Mouse (Mus musculus) lung, postnatal 36 days (tissue): ENCODE measurements at regions not wholly inside any gene's neighbourhood (a gene's known extent, or its start where the extent isn't known, plus 50 kb on each side); places are given as distances from the start of the nearest gene placed in this dataset.

Source experiments
- DNase-seq: peaks from one replicate; pipeline ENCODE4 v3.0.0; 2022; ENCODE audit warnings: mixed read lengths

DNA sequence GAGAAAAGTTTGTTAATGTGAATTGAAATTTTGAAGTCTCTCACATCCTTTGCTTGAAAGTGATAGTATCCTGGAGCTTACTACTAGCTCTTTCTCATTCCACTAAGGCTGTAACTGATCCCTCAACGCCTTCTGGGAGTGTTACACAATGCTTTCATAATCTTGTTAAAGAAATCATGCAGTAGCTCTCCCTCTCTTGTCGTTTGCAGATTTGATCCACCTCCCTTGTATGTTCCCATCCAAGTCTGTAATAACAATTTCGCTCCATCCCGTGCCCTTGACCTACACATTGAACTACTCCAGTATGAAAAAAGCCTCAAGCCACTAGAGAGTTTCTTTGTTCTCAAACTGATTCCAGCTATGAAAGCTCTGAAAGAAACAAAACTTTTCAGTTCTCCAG is 63.9 kb upstream of the Fibin start:
- peak; percentile 72 for DNase-seq

DNA sequence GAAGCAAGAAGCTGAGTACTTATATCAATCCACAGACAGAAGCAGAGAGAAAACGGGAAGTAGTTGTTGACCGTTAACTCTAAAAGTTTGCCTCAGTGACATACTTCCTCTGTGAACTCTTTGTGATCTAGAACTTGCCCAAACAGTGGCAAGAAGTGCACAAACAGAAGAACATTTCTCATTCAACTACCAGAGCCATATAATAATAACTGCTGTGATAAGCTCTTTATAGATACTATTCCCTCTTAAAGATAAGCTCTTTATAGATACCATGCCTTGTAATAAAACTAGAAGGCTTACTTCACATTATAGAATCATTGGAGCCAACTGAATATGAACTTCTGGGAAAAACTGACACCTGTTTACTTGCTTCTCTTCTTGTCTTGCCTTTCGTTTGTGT is 89.7 kb upstream of the Fibin start:
- DNase-seq = no peak

DNA sequence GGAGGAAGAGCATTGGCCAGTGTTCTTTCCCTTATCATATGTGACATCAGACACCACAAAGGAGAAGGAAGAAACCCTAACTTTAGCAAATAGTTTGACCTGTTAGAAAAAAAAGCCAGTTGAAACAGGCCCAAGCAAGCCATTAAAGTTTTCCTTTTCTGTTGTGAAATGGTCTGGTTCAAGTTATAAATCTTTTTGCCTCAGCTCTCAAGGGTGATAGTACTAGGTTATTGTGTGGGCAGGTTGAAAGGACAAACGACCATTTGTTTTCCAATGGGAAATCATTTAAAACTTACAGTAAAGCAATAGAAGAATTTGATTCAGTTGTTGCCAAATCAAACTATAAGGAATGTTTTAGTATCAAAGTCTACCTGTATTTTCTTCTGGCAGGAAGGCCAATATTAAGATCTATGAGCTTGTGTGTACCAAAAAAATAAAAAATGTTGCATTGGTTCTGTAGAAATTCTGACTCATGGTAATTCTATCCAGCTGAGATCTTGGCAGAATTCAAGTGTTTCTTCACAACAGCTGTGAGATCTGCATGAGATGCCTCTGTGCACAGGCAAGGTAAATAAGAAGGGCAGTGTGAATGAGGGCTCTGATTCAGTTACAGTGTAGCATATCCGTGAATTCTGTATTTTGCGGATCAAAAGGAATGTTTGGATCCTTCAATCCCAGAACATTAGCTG is 109.5 kb upstream of the Fibin start:
- no peak for DNase-seq

DNA sequence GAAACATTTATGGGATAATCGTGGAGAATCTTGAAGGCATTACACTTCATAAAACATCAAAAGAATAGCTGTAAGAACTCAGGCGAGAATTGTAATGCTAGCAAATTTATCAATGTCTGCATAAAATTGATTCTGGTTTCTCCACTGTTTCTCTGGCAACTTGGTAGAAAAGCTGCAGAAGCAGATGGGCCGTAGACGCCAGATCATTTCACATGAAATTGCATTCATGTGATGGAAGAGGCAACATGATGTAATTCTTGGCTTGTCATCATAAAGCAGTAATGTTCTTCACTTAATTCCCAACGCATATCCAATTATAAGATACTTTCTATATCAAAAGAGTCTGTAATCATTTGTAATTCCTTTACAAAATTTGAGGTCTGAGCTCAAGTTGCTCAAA is 113.6 kb upstream of the Fibin start:
- DNase-seq = no peak

DNA sequence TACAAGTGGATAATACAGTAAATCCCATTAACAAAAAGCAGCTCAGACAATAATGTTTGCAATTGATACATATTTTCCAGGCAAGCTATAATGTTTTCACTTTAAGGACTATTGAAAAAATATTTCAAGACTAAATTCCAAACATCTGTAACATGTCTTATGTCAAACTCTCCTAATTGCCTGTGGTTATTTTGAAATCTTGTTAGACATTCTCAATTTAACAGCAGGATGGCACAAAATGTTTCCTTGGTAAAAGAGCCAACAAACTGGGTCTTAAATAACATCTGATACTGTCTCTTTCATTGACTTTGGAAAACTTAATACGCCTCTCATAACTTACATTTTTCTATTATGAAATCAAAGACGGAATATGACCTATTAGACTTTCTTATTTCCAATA is 115.8 kb upstream of the Slc5a12 start:
- DNase-seq = peak; percentile 13

DNA sequence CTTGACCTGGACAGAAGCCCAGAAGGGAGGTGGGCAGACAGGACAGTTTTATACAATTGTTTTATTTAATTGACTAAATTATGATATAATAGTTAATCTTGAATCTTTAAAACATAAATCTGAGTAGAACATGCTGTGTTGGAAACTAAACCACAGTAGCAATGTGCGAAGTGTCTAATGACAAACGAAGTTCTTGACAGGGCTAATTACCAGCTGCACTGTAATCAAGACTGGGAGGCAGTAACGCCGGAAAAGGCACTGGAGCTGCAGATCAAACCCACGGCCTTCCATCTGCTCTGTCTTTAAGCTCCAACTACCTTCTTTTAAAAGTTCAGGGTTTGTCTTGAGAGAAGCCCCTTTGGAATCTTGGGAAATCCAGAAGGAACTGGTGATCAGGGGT is 110.9 kb upstream of the Slc5a12 start:
- no peak for DNase-seq

DNA sequence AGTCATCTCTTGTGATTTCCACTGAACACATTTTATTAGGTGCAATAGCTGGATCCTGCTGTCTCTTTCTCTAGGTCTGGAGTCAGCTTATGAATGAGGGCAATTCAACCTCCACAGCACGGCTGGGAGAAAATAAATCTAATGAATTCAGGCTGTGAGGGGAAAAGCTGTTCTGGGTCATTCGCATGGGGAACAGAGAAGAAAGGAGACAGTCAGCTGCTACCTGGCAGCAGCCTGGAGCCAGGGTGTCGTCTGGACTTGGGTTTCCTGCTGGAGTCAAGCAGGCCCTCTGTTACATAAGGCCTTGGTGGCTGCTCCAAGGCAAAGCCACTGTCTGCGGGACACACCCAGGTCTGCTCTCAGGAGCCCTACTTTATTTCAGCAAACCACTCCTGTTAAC is 110.4 kb upstream of the Slc5a12 start:
- no peak for DNase-seq

DNA sequence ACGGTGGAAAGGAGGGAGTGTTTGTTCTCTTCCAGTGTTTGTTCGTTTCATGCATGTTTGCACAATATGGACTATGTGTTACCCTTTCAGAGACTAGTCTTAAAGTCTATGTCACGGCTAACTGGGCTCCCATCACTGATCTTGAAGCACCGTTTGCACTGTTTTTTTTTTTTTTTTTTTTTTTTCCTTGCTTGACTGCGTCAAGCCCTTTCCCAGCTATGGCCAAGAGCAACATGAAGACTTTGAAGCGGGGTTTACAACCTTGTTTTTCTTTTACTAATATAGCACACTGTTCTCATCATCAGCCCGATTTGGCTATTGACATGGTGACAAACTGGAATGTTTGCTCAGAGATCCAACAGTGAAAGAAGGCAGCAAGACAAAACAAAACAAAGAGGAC is 109.1 kb upstream of the Slc5a12 start:
- peak; percentile 14 for DNase-seq

DNA sequence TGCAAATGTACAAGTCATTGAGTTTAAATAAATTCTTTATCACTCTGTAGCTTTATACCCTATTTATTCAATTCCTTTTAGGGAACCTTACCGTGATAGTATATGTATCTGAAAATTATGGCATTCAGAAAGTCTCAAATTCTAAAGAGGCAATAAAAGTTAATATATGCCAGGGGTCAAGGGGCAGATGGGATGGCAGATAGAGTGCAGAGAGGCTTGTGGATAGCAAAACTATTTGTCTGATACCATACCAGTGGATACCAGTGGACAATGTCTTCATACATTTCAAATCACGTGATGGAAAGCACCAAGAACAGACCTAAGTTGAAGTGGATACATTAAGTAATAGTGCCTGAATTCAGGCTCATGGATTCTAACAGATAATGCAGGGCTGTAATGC is 95.3 kb upstream of the Slc5a12 start:
- DNase-seq = no peak

DNA sequence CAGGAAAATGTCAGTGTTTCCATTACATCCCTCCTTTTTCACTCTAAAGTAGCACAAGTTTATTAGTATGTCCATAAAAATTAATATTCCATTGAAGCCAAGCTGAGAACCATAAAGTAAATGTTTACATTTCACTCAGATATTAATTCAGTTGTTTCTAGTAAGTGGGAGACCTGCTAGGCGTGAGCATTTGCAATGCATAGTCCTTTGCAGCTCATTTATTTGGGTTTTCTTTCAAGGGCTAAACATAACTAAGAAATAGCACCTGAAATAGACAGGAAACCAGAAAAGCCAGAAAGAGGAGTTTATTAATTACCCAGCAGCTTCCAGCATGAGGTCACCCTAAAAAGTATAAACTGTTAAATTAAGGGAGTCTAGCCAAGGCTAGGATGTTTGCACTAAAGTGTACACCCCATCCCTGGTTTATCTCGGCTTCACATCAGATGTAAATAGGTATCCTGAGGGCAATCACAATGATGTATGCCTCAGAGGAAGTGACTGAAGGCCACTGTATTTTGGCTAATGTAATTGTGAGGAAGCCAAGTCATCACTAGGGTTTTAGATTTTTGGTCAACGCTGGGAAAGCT is 88.8 kb upstream of the Slc5a12 start:
- no peak for DNase-seq

DNA sequence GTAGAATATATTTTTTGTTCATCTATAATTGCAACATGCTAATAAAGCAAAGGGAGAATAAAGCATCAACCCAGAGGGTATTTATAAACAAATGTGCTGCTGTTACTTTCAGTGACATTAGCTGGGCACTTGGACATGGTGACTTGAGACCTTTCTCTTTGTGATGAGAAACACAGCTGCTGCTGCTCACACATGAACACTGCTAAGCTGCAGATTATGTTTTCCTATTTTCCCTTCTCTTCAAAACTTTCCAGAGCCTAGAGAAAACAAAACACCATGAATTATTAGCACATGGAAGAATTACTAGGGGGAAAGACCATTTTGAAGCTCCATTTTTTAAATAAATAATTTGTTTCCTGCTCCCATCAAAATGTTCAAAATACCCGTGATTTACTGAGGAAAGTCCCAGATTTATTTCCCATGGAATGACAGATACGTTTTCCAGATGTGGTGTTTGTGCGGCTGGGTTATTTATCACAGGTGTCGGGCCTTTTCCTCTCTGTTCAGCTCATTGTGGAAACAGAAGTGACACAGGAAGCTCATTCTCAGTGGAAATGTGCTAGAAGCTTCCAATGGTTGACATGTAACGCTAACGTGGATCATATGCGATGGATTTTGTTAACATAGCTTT is 73.8 kb upstream of the Slc5a12 start:
- no peak for DNase-seq

DNA sequence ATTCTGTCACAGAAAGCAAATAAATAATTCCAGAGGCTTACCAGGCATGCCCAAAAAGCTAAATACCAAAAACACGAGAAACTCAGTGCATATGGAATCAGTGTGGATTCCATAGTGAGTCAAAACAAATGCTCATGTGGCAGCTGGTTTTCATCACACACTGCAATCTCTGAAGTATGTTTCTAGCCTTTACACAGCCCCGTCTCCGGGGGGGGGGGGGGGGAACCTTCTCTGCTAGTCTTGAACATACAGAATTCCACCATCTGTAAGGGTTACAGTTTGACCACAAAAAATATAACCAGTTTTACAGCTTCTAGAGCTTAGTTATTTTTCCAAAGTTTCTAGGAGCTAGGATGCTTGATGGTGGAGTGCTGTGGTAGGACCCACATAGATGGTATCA is 68.9 kb upstream of the Slc5a12 start:
- no peak for DNase-seq

DNA sequence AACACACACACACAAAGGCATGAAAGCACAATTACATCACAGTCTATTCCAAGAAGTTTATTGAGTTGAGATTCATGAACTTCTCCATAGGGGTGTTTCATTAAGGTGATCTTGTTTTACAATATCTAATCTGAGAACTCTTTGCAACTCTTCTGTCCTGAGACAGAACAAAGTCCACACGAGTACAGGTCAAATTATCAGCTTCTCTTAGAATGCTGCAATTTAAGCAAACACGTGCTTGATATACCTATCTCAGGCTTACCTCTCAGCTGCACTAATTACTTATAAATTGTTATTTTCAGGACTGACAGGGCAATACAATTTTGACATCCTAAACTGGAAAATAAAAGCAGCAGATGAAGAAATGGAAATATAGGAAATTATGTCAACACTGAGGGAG is 57.0 kb upstream of the Slc5a12 start:
- DNase-seq = no peak

DNA sequence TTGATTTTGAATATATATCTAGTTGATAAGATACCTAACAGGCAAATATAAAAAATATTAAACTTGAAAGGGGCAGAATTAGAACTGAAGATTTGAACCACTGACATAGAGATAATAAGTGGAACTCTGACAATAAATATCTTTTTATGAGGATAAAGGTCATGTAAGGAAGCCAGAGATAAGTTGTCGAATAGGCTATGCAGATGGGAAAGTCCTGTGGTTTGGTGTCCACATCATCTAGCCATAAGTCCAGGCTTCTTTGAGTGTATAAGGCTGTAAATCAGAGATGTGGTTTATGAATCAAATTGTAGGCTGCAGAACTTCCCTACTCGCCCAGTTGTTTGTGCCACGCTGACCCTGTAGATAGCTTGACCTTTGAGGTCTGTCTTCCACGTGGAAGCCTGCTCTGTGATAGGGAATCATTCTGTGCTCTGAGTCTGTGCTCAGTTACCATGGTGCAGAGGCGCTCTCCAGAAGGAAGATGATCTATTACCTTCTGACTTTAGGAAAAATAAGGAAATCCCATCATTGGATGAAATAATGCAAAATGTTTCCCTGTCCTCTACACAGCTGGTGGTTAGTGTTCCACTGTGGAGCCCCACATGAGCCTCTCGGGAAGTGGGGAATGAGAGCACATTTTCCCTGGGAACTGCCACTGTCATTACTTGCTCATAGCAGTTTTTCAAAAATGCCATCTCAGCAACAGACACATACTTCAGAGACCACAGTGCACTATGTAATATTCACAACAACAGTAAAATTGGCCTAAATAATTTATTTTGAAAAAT is 56.3 kb upstream of the Slc5a12 start:
- no peak for DNase-seq

DNA sequence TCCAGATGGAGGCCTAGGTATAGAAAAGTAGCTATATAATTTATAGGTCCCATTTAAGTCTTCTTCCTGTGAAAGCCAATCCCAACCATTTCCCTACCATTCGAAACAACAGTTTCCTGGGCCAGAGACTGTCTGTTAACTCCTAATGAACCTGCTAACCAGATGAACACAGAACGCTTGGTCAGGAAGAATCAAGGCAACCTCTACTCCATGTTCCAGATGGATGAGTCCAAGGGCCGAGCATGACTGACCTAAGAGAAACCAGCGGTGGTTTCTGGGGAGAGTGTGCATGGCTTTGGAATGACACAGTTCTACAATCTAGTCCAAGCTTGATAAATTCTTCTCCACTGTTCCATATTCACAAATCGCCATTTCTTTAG is 55.8 kb upstream of the Slc5a12 start:
- no peak for DNase-seq
